Mouse (Mus musculus): Measurements from ENCODE around the gene Arhgef16.

- TF ChIP-seq EP300 (IDR thresholded peaks at IDR 0.05; ENCODE audit: low read length): no peak
- no peak for TF ChIP-seq RCOR1 (conservative IDR thresholded peaks at IDR 0.05; ENCODE audit: low read depth, low read length)
- no peak for TF ChIP-seq NELFE (IDR thresholded peaks at IDR 0.05; ENCODE audit: low read depth, low read length)
- no peak for TF ChIP-seq MAFK (IDR thresholded peaks at IDR 0.05; ENCODE audit: insufficient replicate concordance, low read length)
- no peak for TF ChIP-seq POLR2A (IDR thresholded peaks at IDR 0.05; ENCODE audit: low read depth, low read length)
- no peak for TF ChIP-seq SMC3 (IDR thresholded peaks at IDR 0.05; ENCODE audit: low read depth, low read length)
- TF ChIP-seq CTCF (conservative IDR thresholded peaks at IDR 0.05 in 1 of 2, IDR thresholded peaks at IDR 0.05 in 1 of 2; ENCODE audit: low read depth in 2 of 2, low read length in 2 of 2): peak in 1 of 2 experiments; percentile 1; a peak in 1 of 4 replicates
- no peak for TF ChIP-seq CHD2 (IDR thresholded peaks at IDR 0.05; ENCODE audit: low read length)
- no peak for TF ChIP-seq ZMIZ1 (IDR thresholded peaks at IDR 0.05; ENCODE audit: low read depth, low read length)
- TF ChIP-seq ETS1 (conservative IDR thresholded peaks at IDR 0.05; ENCODE audit: low read depth, low read length): no peak
- TF ChIP-seq GABPA (IDR thresholded peaks at IDR 0.05; ENCODE audit: insufficient replicate concordance, low read depth, low read length): no peak
These were observed 55.1 kb downstream of the Arhgef16 start for GRCm38 (mm10) chr4:154246115-154247040.
